Mouse (Mus musculus) C2C12 (cell line): ENCODE results near the gene Dock2.

Experiments used
- CEBPB ChIP-seq: IDR thresholded peaks from one replicate; pipeline ENCODE4 v1.6.1; 2011; ENCODE audit warnings: low read depth, mild to moderate bottlenecking, control low read depth, moderate library complexity
- CTCF ChIP-seq: IDR thresholded peaks from one replicate; pipeline ENCODE4 v1.5.1; 2011; ENCODE audit not compliant: control insufficient read depth, insufficient read depth, insufficient read length
- FOSL1 ChIP-seq: IDR thresholded peaks from one replicate; pipeline ENCODE4 v1.8.0; 2011; ENCODE audit warnings: mild to moderate bottlenecking, low read length; ENCODE audit not compliant: poor library complexity, insufficient read depth, severe bottlenecking
- MAX ChIP-seq: IDR thresholded peaks from one replicate; pipeline ENCODE4 v1.6.1; 2011; ENCODE audit warnings: mild to moderate bottlenecking, control low read depth
- MYOD1 ChIP-seq: IDR thresholded peaks from one replicate; pipeline ENCODE4 v1.6.1; 2011; ENCODE audit warnings: low read depth; ENCODE audit not compliant: control insufficient read depth, insufficient read length
- MYOG ChIP-seq: IDR thresholded peaks from one replicate; pipeline ENCODE4 v1.6.1; 2011; ENCODE audit not compliant: control insufficient read depth, insufficient read length; ENCODE audit errors: extremely low read depth
- USF1 ChIP-seq: IDR thresholded peaks from one replicate; pipeline ENCODE4 v1.6.1; 2011; ENCODE audit warnings: low read depth, mild to moderate bottlenecking, control low read depth, moderate library complexity

DNA sequence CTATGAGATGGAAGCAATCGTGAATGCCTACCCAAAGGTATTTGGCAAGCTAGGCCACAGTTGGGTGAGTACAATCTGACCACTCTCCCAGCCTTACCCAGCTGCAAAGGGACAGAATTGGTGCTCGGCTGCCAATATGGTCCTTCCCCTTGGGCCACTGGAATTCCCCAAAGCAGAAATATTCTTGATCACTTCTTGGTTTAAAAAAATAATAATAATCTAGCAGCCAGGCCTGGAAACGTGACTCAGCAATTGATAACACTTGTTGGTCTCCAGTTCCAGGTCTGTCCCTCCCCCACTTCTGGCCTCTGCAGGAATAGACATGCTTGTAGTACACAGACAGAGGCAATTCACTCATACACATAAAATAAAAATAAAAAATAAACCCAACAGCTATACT is 56.2 kb downstream of the Dock2 start:
- TF ChIP-seq CTCF (no peak), MAX (no peak), MYOG (no peak), MYOD1 (no peak), FOSL1 (no peak), CEBPB (no peak), USF1 (no peak)
